Mouse (Mus musculus) myocyte (in vitro differentiated cells): ENCODE data around the gene Plpp3. TPM values are rescaled to one million over a fixed set of nuclear protein-coding genes. Genes with fewer than 3 reads are reported as not detected.

Experiments
- H3K27me3 ChIP-seq: one replicate; pipeline ENCODE4 v1.6.1; 2011; ENCODE audit not compliant: control insufficient read depth, insufficient read depth, insufficient read length
- H3K36me3 ChIP-seq: one replicate; pipeline ENCODE4 v1.6.1; 2011; ENCODE audit not compliant: control insufficient read depth, insufficient read depth
- H3K4me2 ChIP-seq: one replicate; pipeline ENCODE4 v1.6.1; 2011; ENCODE audit warnings: low read depth, control low read depth
- H3K4me3 ChIP-seq: one replicate; pipeline ENCODE4 v1.5.1; 2011; ENCODE audit warnings: mild to moderate bottlenecking, control low read depth, moderate library complexity
- H3K79me2 ChIP-seq: one replicate; pipeline ENCODE4 v1.6.1; 2011; ENCODE audit not compliant: control insufficient read depth, insufficient read depth
- H3ac ChIP-seq: one replicate; pipeline ENCODE4 v1.6.1; 2011; ENCODE audit not compliant: control insufficient read depth, insufficient read length
- CEBPB ChIP-seq: IDR thresholded peaks from 2 replicates; pipeline ENCODE4 v1.6.1; 2011; ENCODE audit warnings: mild to moderate bottlenecking, moderate library complexity; ENCODE audit not compliant: poor library complexity, insufficient read depth, severe bottlenecking
- E2F4 ChIP-seq: IDR thresholded peaks from one replicate; pipeline ENCODE4 v1.6.1; 2011; ENCODE audit warnings: mild to moderate bottlenecking, control low read depth, moderate library complexity; ENCODE audit not compliant: insufficient read depth
- MAX ChIP-seq: IDR thresholded peaks from one replicate; pipeline ENCODE4 v1.6.1; 2011; ENCODE audit warnings: low read depth, mild to moderate bottlenecking, control low read depth
- MYOD1 ChIP-seq, 3 experiments: IDR thresholded peaks; one replicate each; pipeline ENCODE4 v1.6.1; 2011; ENCODE audit warnings: control low read depth in 2 of 3, low read depth in 2 of 3, mild to moderate bottlenecking in 2 of 3, moderate library complexity in 1 of 3; ENCODE audit not compliant: insufficient read length in 2 of 3, control insufficient read depth in 1 of 3
- MYOG ChIP-seq, 3 experiments: IDR thresholded peaks; one replicate each; pipeline ENCODE4 v1.6.1; 2011; ENCODE audit warnings: control low read depth in 2 of 3, low read depth in 2 of 3, mild to moderate bottlenecking in 2 of 3; ENCODE audit not compliant: insufficient read length in 2 of 3, control insufficient read depth in 1 of 3, insufficient read depth in 1 of 3
- POLR2A ChIP-seq: IDR thresholded peaks from one replicate; pipeline ENCODE4 v1.6.1; 2011; ENCODE audit warnings: low read depth, mild to moderate bottlenecking, control low read depth, moderate library complexity; ENCODE audit not compliant: insufficient read length
- POLR2AphosphoS2 ChIP-seq: IDR thresholded peaks from one replicate; pipeline ENCODE4 v1.6.1; 2011; ENCODE audit warnings: low read depth, control low read depth; ENCODE audit not compliant: insufficient read length
- REST ChIP-seq: IDR thresholded peaks from one replicate; pipeline ENCODE4 v1.6.1; 2011; ENCODE audit warnings: mild to moderate bottlenecking, control low read depth, moderate library complexity; ENCODE audit not compliant: insufficient read depth, insufficient read length
- SRF ChIP-seq: IDR thresholded peaks from one replicate; pipeline ENCODE4 v1.6.1; 2011; ENCODE audit warnings: low read depth; ENCODE audit not compliant: control insufficient read depth, insufficient read length
- TCF12 ChIP-seq: IDR thresholded peaks from one replicate; pipeline ENCODE4 v1.6.1; 2011; ENCODE audit warnings: mild to moderate bottlenecking, control low read depth; ENCODE audit not compliant: poor library complexity, insufficient read depth, severe bottlenecking
- TCF3 ChIP-seq: IDR thresholded peaks from one replicate; pipeline ENCODE4 v1.6.1; 2011; ENCODE audit warnings: low read depth, control low read depth; ENCODE audit not compliant: insufficient read length
- USF1 ChIP-seq: IDR thresholded peaks from one replicate; pipeline ENCODE4 v1.6.1; 2011; ENCODE audit warnings: low read depth, mild to moderate bottlenecking, control low read depth, moderate library complexity
- polyA plus RNA-seq: library from polyadenylated mRNA; unstranded; fragments of >200 nt; fragmentation: generic; extraction: Trizol; gene quantifications from one replicate; pipeline ENCODE4 v1.2.1, GENCODE M21; 2012; ENCODE audit warnings: missing spikeins

Gene Plpp3
- 12.7 TPM for polyA plus RNA-seq

GRCm38 (mm10) chr4:105157276-105158168 lies at the start of gene Plpp3:
Gene Plpp3 (plus strand): TSS chr4:105157347.
- Histone ChIP-seq H3ac (peak within 1 kb of the TSS; percentile 38), H3K79me2 (peaks cover 8% of the 10 kb centered on the region), H3K36me3 (no peaks in the 10 kb centered on the region), H3K4me2 (peak within 1 kb of the TSS; percentile 95), H3K4me3 (peak within 1 kb of the TSS; percentile 93), H3K27me3 (no peaks in the 10 kb centered on the region)
- peak; percentile 98 for TF ChIP-seq POLR2AphosphoS2
- no peak for TF ChIP-seq TCF3
- TF ChIP-seq TCF12: no peak
- no peak for TF ChIP-seq E2F4
- TF ChIP-seq POLR2A: peak; percentile 95
- no peak for TF ChIP-seq SRF
- no peak for TF ChIP-seq USF1
- peak; percentile 33 for TF ChIP-seq REST
- TF ChIP-seq MYOG (IDR thresholded peaks at IDR 0.05; ENCODE audit: control insufficient read depth in 1 of 3, insufficient read depth in 1 of 3, insufficient read length in 2 of 3, low read depth in 2 of 3): peak in 1 of 3 experiments; percentile 22
- no peak for TF ChIP-seq MAX
- peak in 1 of 3 experiments; percentile 2 for TF ChIP-seq MYOD1 (IDR thresholded peaks at IDR 0.05; ENCODE audit: control insufficient read depth in 1 of 3, insufficient read length in 2 of 3, low read depth in 2 of 3)
- no peak for TF ChIP-seq CEBPB

GRCm38 (mm10) chr4:105107943-105108640 lies 49.1 kb upstream of the Plpp3 start:
- Histone ChIP-seq H3K27me3 (no peaks in the 10 kb centered on the region), H3K36me3 (no peaks in the 10 kb centered on the region), H3ac (no peak overlapping the region), H3K4me2 (peak overlapping the region; percentile 63), H3K79me2 (no peaks in the 10 kb centered on the region), H3K4me3 (no peak overlapping the region)
- TF ChIP-seq E2F4: no peak
- TF ChIP-seq SRF: no peak
- TF ChIP-seq MYOG (IDR thresholded peaks at IDR 0.05; ENCODE audit: control insufficient read depth in 1 of 3, insufficient read depth in 1 of 3, insufficient read length in 2 of 3, low read depth in 2 of 3): no peak
- no peak for TF ChIP-seq POLR2AphosphoS2
- no peak for TF ChIP-seq TCF12
- TF ChIP-seq MAX: no peak
- no peak for TF ChIP-seq USF1
- TF ChIP-seq CEBPB: no peak
- TF ChIP-seq POLR2A: no peak
- no peak for TF ChIP-seq REST

GRCm38 (mm10) chr4:105108641-105109198 lies 48.4 kb upstream of the Plpp3 start:
- no peak for TF ChIP-seq CEBPB
- no peak for TF ChIP-seq E2F4
- no peak for TF ChIP-seq MAX
- TF ChIP-seq MYOD1 (IDR thresholded peaks at IDR 0.05; ENCODE audit: control insufficient read depth in 1 of 3, insufficient read length in 2 of 3, low read depth in 2 of 3): no peak
- TF ChIP-seq TCF3: no peak
- no peak for TF ChIP-seq POLR2A
- TF ChIP-seq REST: no peak
- TF ChIP-seq SRF: no peak
- no peak for TF ChIP-seq USF1
- no peak for TF ChIP-seq TCF12
- TF ChIP-seq POLR2AphosphoS2: no peak
- no peak for TF ChIP-seq MYOG (IDR thresholded peaks at IDR 0.05; ENCODE audit: control insufficient read depth in 1 of 3, insufficient read depth in 1 of 3, insufficient read length in 2 of 3, low read depth in 2 of 3)
- Histone ChIP-seq H3K79me2 (no peaks in the 10 kb centered on the region), H3K4me3 (peak overlapping the region; percentile 44), H3K36me3 (no peaks in the 10 kb centered on the region), H3K4me2 (peak overlapping the region; percentile 63), H3K27me3 (no peaks in the 10 kb centered on the region), H3ac (peak overlapping the region; percentile 29)

DNA sequence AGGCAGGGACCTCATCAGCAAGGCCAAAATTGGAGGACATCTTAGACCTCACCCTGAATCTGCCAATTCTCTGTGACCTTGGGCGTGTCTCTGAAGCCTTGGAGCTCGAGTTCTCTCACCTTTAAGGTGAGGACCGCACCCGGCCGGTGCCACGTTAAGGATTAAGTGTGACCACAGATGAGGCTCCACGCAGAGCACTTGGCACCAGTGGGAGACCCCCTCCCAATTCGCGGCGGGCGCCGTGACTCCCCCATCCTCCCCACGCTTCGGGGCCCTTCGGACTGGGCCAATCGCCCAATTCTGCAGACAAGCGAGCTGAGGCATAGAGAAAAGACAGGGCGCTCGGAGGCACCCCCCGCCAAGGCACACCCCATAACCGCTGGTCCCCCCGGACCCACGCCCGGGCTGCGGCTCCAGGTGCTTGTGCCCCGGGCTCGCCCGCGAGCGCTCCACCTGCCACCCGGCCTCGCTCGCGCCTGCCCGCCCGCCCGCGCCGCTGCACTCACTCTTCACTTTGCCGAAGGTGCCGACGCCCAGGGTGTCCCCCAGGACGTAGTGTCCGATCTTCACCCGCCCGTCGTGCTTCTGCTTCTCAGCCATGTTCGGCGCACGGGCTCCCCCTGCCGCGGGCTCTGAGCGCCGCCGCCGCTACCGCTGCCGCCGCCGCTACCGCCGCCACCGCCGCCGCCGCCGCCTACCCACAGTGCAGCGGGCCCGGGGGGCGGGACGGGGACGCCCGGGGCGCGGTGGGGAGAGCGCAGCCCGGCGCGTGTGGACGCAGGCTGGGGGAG lies 47.8 kb upstream of the Plpp3 start, which contains the start of gene Prkaa2:
TSS of gene Prkaa2 (minus strand) at position 692 of the 791 bp plus-strand sequence.
- Histone ChIP-seq H3K4me2 (peak within 1 kb of the TSS; percentile 83), H3K79me2 (no peaks in the 10 kb centered on the region)
- peak; percentile 84 for TF ChIP-seq POLR2A
- no peak for TF ChIP-seq USF1
- no peak for TF ChIP-seq E2F4
- TF ChIP-seq MYOD1 (IDR thresholded peaks at IDR 0.05; ENCODE audit: control insufficient read depth in 1 of 3, insufficient read length in 2 of 3, low read depth in 2 of 3): peak in 1 of 3 experiments; percentile 4

More for the DNA sequence above, 47.8 kb upstream of the Plpp3 start, which contains the start of gene Prkaa2:
- no peaks in the 10 kb centered on the region for H3K36me3 ChIP-seq
- peak within 1 kb of the TSS; percentile 44 for H3K4me3 ChIP-seq
- peak within 1 kb of the TSS; percentile 29 for H3ac ChIP-seq
- no peaks in the 10 kb centered on the region for H3K27me3 ChIP-seq
